Mouse (Mus musculus) liver, postnatal 0 days (tissue): ENCODE data around the gene Dnm1.

Source experiments
- CTCF ChIP-seq: sonication (generic); IDR thresholded peaks from 2 replicates; pipeline ENCODE4 v1.5.1; 2016; ENCODE audit warnings: antibody characterized with exemption, low read depth
- EP300 ChIP-seq: IDR thresholded peaks from 2 replicates; pipeline ENCODE4 v1.6.1; 2016; ENCODE audit warnings: antibody characterized with exemption, low read depth, mild to moderate bottlenecking

- TF ChIP-seq CTCF, result no peak
- no peak for TF ChIP-seq EP300
These were observed 22.3 kb upstream of the Dnm1 start for GRCm38 (mm10) chr2:32375317-32375940.
